Mouse (Mus musculus) cerebellum, adult 2 months (tissue): ENCODE results near the gene Galnt15.

Experiments
- CTCF ChIP-seq: fragments of 200-500 bp; IDR thresholded peaks from 2 replicates; pipeline ENCODE4 v1.5.1; 2011; ENCODE audit warnings: low read depth, mild to moderate bottlenecking, control low read depth, low read length, moderate library complexity, borderline replicate concordance; ENCODE audit not compliant: insufficient read depth
- POLR2A ChIP-seq: fragments of 200-500 bp; IDR thresholded peaks from 2 replicates; pipeline ENCODE4 v1.6.1; 2011; ENCODE audit warnings: low read length, control low read depth, borderline replicate concordance; ENCODE audit not compliant: insufficient read depth

DNA sequence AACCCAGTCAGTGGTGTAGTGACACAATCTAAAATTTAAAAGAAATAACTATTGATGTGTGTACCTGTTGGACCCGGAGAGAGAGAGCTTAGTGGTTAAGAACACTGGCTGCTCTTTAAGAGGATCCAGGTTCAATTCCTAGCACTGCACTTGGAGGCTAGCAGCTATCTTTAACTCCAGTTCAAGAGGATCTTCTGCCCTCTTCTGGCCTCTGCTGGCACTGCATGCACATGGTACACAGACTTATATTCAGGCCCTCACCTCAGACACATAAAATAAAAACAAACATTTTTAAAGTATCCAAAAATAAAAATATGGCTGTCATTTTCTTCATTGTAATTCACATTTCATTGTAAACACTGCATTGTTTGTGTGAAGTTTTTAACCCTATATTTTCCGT lies 27.9 kb downstream of the Galnt15 start:
- TF ChIP-seq CTCF: peak; percentile 31; the same call in 1 of the 2 replicates
- TF ChIP-seq POLR2A: no peak
